Mouse (Mus musculus): Measurements from ENCODE around the gene Ccdc88c. TPM values are rescaled to one million over a fixed set of nuclear protein-coding genes. Genes with fewer than 3 reads are reported as not detected.
"Not testable (repeated sequence)": the region's sequence is repeated elsewhere in the genome, so short reads cannot be mapped to it uniquely, and the experiment has no call there.

Ccdc88c gene
- polyA plus RNA-seq, 1 experiment from 2014 or later, result 16.7 TPM

DNA sequence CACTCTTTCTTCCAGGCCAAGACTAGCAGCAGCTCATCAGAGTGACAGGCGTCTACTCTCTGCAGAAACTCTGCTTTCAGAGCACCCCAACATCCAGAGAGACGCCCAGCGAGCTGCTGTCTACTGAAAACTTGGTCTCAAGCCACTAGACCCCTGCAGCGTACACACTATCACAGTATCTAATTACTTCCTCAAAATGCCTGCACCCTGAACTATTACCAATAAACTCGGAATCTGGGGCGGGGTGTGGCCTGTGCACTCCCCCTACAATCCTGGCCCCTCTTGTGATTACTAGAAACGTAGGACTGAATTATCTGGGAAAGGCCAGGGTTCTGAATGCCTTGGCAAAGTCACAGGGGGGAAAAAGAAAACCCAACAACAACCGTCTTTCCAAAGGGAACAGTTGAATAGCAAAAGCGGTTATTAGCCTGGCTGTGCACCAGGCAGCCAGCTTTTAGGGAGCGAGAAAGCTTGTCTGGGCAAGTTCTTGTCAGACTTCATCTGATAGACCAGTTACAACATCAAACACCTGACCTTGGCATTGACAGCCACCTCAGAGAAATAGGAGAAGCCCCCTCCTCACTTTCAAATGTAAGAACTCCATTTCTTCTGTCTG, 14.2 kb downstream of the Ccdc88c start:
- Histone ChIP-seq H3K4me3 (replicated peaks; ENCODE audit: low read depth, low read length) (no peak overlapping the region), H3K27ac (replicated peaks; ENCODE audit: low read depth, low read length) (no peak overlapping the region), H3K36me3 (ENCODE audit: control insufficient read depth, insufficient read depth, low read length) (no peaks in the 10 kb centered on the region), H3K9ac (replicated peaks; ENCODE audit: low read length) (no peak overlapping the region), H3K27me3 (ENCODE audit: control insufficient read depth, insufficient read depth, low read length) (no peaks in the 10 kb centered on the region), H3K4me1 (ENCODE audit: control insufficient read depth, insufficient read depth, low read length) (peaks cover 37% of the 10 kb centered on the region), H3K9me3 (ENCODE audit: control insufficient read depth, low read length) (no peaks in the 10 kb centered on the region), H3K4me2 (ENCODE audit: low read length) (no peak overlapping the region)
- ATAC-seq (ENCODE audit: low FRiP score, low TSS enrichment) (no peak), DNase-seq (no peak)
- 76% methylated on average over 10 of the region's 10 CpGs for WGBS

DNA sequence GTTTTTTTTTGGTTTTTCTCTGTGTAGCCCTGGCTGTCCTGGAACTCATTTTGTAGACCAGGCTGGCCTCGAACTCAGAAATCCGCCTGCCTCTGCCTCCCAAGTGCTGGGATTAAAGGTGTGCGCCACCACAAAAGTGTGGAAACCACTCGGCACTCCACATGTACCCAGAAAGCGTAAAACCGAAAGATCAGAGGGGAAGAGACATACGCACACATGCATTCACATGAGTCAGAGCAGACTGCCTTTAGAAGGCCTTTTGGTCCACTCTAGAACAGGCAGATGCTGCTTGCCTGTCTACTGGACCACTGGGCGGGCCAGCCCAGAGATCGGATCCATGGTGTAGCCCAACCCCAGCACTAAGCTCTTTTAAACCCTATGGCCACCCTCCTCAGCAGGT, 15.2 kb downstream of the Ccdc88c start:
- H3K9ac ChIP-seq (replicated peaks; ENCODE audit: low read length); H3K27me3 ChIP-seq (ENCODE audit: control insufficient read depth, insufficient read depth, low read length); H3K9me3 ChIP-seq (ENCODE audit: control insufficient read depth, low read length); H3K4me2 ChIP-seq (ENCODE audit: low read length); DNase-seq; H3K4me3 ChIP-seq (replicated peaks; ENCODE audit: low read depth, low read length); H3K36me3 ChIP-seq (ENCODE audit: control insufficient read depth, insufficient read depth, low read length); ATAC-seq (ENCODE audit: low FRiP score, low TSS enrichment); H3K27ac ChIP-seq (replicated peaks; ENCODE audit: low read depth, low read length): not testable (repeated sequence)
- WGBS, result 90% methylated on average over 9 of the region's 9 CpGs
- H3K4me1 ChIP-seq (ENCODE audit: control insufficient read depth, insufficient read depth, low read length), result peaks cover 30% of the 10 kb centered on the region

DNA sequence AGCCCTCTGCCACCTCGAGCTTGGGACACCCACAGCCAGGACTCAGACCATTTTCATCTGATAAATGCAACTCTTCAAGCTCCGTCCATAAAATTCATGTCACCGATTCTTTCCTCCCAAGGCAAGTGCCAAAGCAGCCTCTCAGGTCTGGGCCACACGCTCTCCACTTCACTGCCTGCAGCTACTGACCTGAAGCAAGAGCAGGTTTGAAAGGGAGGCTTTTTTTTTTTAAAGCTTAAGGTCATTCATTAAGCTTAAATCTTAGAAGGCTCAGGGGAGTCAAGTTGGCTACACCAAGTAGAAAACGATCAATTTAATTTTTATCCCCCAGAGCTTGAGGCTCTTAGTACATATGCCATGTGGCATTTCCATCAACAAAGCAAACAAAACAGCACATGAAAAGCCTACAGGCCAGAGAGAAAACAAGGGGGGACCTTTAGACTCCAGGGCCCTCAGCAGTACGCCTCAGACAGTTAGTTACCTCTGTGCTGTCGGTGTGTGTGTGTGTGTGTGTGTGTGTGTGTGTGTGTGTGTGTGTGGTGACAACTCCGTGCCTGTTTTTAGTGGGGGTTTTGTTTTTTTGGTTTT, 15.7 kb downstream of the Ccdc88c start:
- Histone ChIP-seq H3K4me3 (replicated peaks; ENCODE audit: low read depth, low read length) (no peak overlapping the region), H3K36me3 (ENCODE audit: control insufficient read depth, insufficient read depth, low read length) (no peaks in the 10 kb centered on the region), H3K27ac (replicated peaks; ENCODE audit: low read depth, low read length) (no peak overlapping the region), H3K4me2 (ENCODE audit: low read length) (no peak overlapping the region), H3K9ac (replicated peaks; ENCODE audit: low read length) (no peak overlapping the region), H3K9me3 (ENCODE audit: control insufficient read depth, low read length) (no peaks in the 10 kb centered on the region), H3K27me3 (ENCODE audit: control insufficient read depth, insufficient read depth, low read length) (no peaks in the 10 kb centered on the region), H3K4me1 (ENCODE audit: control insufficient read depth, insufficient read depth, low read length) (peaks cover 30% of the 10 kb centered on the region)
- whole genome bisulfite sequencing, result 31% methylated on average over 8 of the region's 8 CpGs
- DNase-seq (peak; percentile 31), ATAC-seq (ENCODE audit: low FRiP score, low TSS enrichment) (no peak)

DNA sequence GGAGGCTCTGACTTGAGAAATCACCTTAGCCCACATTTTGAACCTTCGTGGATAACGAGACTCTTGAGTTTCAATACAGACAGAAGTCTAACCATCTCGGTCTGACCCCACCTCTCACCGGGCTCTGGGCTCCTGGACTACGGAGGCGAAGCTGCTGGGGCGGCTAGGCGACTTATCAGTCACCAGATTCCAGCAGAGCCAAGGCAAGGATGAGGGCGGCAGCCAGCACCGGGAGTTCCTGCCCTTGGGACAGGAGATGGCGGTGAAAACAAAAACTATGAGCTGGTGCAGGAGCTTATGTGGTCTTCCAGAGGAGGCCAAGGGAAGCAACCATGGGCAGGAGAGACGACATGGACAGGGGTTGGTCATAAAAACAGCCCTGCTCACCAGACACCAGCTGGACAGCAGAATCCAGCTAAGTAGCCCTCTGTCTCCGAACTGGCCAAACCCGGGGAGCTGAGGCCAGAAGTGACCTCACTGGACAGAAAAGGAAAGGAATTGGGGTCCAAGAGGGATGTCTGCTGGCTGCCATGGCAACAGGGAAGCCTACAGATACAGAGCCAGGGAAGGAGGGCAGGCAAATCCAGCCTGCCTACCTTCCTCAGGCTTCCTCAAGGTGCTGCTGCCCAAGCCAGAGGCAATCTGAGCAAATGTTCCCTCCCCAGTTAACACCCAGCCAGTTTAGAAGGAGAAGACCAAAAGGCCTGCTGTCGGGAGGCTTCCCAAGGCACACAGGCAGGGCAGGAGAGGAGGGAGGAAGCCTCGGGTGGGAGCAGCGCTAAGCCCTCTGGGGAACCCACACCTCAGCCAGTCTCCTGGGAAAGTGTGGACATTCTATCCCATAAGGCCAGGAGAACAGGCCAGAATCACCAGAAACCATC, 16.4 kb downstream of the Ccdc88c start:
- DNase-seq (peak; percentile 31), ATAC-seq (ENCODE audit: low FRiP score, low TSS enrichment) (no peak)
- H3K4me2 ChIP-seq (ENCODE audit: low read length), result no peak overlapping the region
- WGBS, result 30% methylated on average over 17 of the region's 17 CpGs
- no peak overlapping the region for H3K9ac ChIP-seq (replicated peaks; ENCODE audit: low read length)
- H3K27ac ChIP-seq (replicated peaks; ENCODE audit: low read depth, low read length), result no peak overlapping the region
- H3K27me3 ChIP-seq (ENCODE audit: control insufficient read depth, insufficient read depth, low read length), result no peaks in the 10 kb centered on the region
- no peak overlapping the region for H3K4me3 ChIP-seq (replicated peaks; ENCODE audit: low read depth, low read length)
- H3K9me3 ChIP-seq (ENCODE audit: control insufficient read depth, low read length), result no peaks in the 10 kb centered on the region
- H3K36me3 ChIP-seq (ENCODE audit: control insufficient read depth, insufficient read depth, low read length), result no peaks in the 10 kb centered on the region
- H3K4me1 ChIP-seq (ENCODE audit: control insufficient read depth, insufficient read depth, low read length), result peaks cover 30% of the 10 kb centered on the region

DNA sequence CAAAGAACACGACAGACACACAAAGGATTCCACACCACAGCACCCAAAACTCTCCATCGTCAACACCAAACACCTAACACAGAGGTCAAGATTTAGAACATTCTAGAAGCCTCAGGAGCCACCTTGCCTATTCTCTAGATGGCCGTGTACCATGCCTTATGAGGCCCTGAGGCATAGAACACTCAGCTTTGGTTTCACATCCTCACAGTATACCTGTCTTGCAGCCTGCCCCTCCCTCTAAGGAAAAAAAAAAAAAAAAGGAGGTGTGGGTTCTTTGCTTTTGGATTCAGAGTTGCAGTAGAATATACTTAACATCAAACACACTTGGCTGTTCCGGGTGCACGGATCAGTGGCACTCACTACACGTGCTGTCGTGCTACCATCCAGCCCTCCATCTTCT, 17.8 kb downstream of the Ccdc88c start:
- no peak overlapping the region for H3K4me3 ChIP-seq (replicated peaks; ENCODE audit: low read depth, low read length)
- 87% methylated on average over 7 of the region's 7 CpGs for WGBS
- ATAC-seq (ENCODE audit: low FRiP score, low TSS enrichment), result no peak
- no peaks in the 10 kb centered on the region for H3K36me3 ChIP-seq (ENCODE audit: control insufficient read depth, insufficient read depth, low read length)
- H3K4me2 ChIP-seq (ENCODE audit: low read length), result no peak overlapping the region
- H3K27ac ChIP-seq (replicated peaks; ENCODE audit: low read depth, low read length), result no peak overlapping the region
- H3K9ac ChIP-seq (replicated peaks; ENCODE audit: low read length), result no peak overlapping the region
- H3K4me1 ChIP-seq (ENCODE audit: control insufficient read depth, insufficient read depth, low read length), result peaks cover 39% of the 10 kb centered on the region
- no peaks in the 10 kb centered on the region for H3K27me3 ChIP-seq (ENCODE audit: control insufficient read depth, insufficient read depth, low read length)
- no peaks in the 10 kb centered on the region for H3K9me3 ChIP-seq (ENCODE audit: control insufficient read depth, low read length)
- DNase-seq, result no peak

DNA sequence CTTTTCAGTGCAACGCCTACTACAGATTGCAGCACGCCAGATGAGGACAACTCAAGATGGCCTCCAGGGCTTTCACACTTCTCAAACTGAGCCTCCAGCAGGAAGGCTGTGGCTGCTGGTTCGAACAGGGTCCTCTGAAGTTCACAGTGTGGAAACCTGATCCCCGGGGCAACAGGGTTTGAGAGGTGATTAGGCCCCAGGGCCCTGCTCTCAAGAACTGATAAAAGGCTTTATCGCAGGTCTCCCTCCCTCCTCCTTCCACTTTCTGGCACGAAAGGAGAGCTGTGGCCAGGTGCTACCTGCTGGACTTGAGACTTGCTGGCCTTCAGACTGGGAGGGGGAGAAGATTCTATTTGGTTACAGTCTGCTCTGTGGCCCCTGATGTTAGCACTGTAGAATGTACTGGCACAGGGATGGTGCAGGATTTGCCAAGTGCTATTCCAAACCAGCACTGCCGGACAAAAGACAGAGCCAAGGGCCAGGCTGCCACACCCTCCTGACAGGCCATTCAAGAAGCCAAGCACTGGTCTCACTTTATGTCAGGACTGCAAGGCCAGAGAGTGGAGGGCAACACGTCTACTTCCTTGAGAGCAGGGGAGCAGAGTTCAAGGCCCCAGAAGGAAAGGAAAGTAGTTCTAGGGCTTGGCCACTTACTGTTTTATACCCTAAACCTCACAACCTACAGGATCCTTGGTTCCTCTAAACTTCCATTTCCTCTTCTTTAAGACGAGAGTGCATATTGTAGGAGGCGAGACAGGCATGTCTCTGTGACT, 18.5 kb downstream of the Ccdc88c start:
- H3K4me2 ChIP-seq (ENCODE audit: low read length), result no peak overlapping the region
- H3K9ac ChIP-seq (replicated peaks; ENCODE audit: low read length), result no peak overlapping the region
- DNase-seq (no peak), ATAC-seq (ENCODE audit: low FRiP score, low TSS enrichment) (no peak)
- H3K27me3 ChIP-seq (ENCODE audit: control insufficient read depth, insufficient read depth, low read length), result no peaks in the 10 kb centered on the region
- H3K36me3 ChIP-seq (ENCODE audit: control insufficient read depth, insufficient read depth, low read length), result no peaks in the 10 kb centered on the region
- WGBS, result 72% methylated on average over 10 of the region's 10 CpGs
- no peak overlapping the region for H3K27ac ChIP-seq (replicated peaks; ENCODE audit: low read depth, low read length)
- no peak overlapping the region for H3K4me3 ChIP-seq (replicated peaks; ENCODE audit: low read depth, low read length)
- H3K4me1 ChIP-seq (ENCODE audit: control insufficient read depth, insufficient read depth, low read length), result peaks cover 42% of the 10 kb centered on the region
- no peaks in the 10 kb centered on the region for H3K9me3 ChIP-seq (ENCODE audit: control insufficient read depth, low read length)

DNA sequence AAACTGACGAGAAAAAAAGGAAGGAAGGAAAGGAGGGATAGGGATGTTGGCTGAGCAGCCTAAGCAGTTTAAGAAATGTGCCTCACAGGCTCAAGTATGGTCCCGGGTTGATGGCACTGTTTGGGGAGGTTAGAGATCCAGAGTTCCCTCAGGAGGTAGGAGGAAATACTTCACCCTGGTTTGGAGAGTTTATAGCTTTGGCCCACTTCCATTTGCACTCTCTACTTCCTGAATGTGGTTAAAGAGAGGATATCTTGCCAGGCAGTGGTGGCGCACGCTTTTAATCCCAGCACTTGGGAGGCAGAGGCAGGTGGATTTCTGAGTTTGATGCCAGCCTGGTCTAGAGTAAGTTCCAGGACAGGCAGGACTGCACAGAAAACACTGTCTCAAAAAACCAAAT, 19.6 kb downstream of the Ccdc88c start:
- 86% methylated on average over 4 of the region's 4 CpGs for WGBS
- Histone ChIP-seq H3K4me2 (ENCODE audit: low read length) (no peak overlapping the region), H3K27me3 (ENCODE audit: control insufficient read depth, insufficient read depth, low read length) (no peaks in the 10 kb centered on the region), H3K4me1 (ENCODE audit: control insufficient read depth, insufficient read depth, low read length) (peaks cover 38% of the 10 kb centered on the region), H3K36me3 (ENCODE audit: control insufficient read depth, insufficient read depth, low read length) (no peaks in the 10 kb centered on the region), H3K9ac (replicated peaks; ENCODE audit: low read length) (no peak overlapping the region), H3K9me3 (ENCODE audit: control insufficient read depth, low read length) (no peaks in the 10 kb centered on the region), H3K27ac (replicated peaks; ENCODE audit: low read depth, low read length) (no peak overlapping the region), H3K4me3 (replicated peaks; ENCODE audit: low read depth, low read length) (no peak overlapping the region)
- no peak for DNase-seq
- no peak for ATAC-seq (ENCODE audit: low FRiP score, low TSS enrichment)

DNA sequence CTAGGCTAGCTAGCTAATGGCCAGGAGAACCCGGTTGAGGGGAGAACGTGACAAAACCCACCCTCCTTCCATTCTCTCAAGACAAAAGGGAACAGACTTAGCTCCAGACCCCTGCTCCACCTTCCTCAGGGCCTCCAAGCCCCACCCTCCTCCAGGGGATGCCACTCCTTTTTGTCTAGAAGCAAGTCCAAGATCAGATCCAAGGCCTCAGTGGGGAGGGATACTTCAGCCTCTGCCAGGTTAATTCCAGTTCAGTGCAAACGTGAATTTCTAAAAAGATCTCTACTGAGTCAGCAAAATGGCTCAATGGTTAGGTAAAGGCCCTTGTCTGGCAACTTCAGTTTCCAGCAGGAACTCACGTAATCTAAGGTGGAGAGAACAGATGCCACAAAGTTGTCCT, 20.2 kb downstream of the Ccdc88c start:
- ATAC-seq (ENCODE audit: low FRiP score, low TSS enrichment) (no peak), DNase-seq (no peak)
- no peak overlapping the region for H3K27ac ChIP-seq (replicated peaks; ENCODE audit: low read depth, low read length)
- H3K9ac ChIP-seq (replicated peaks; ENCODE audit: low read length), result no peak overlapping the region
- H3K4me2 ChIP-seq (ENCODE audit: low read length), result no peak overlapping the region
- H3K4me3 ChIP-seq (replicated peaks; ENCODE audit: low read depth, low read length), result no peak overlapping the region
- 31% methylated on average over 4 of the region's 4 CpGs for WGBS
- no peaks in the 10 kb centered on the region for H3K36me3 ChIP-seq (ENCODE audit: control insufficient read depth, insufficient read depth, low read length)
- H3K27me3 ChIP-seq (ENCODE audit: control insufficient read depth, insufficient read depth, low read length), result no peaks in the 10 kb centered on the region
- peaks cover 40% of the 10 kb centered on the region for H3K4me1 ChIP-seq (ENCODE audit: control insufficient read depth, insufficient read depth, low read length)
- no peaks in the 10 kb centered on the region for H3K9me3 ChIP-seq (ENCODE audit: control insufficient read depth, low read length)

Data from midbrain, embryonic 14.5 days (tissue).